Mouse (Mus musculus) lung, embryonic 14.5 days (tissue): ENCODE measurements around the gene Paqr9. TPM values are rescaled to one million over a fixed set of nuclear protein-coding genes. Genes with fewer than 3 reads are reported as not detected.
A peak's percentile ranks its signal among the peaks of the same experiment; 100 is the strongest.

Experiments used
- ATAC-seq: fragments of 200-750 bp; cut with Nextera tagmentation; 2 replicates; pipeline ENCODE4 v1.8.0; 2017; ENCODE audit warnings: mild to moderate bottlenecking, moderate TSS enrichment, moderate library complexity; ENCODE audit not compliant: insufficient read depth
- DNase-seq: peaks from one replicate; pipeline ENCODE4 v3.0.0-alpha.2; 2015
- H3K27ac ChIP-seq: fragments of 300-500 bp; sonication (generic); 2 replicates; pipeline ENCODE4 v1.5.1; 2014; ENCODE audit warnings: low read depth, mild to moderate bottlenecking, moderate library complexity
- H3K27me3 ChIP-seq: fragments of 300-500 bp; sonication (generic); 2 replicates; pipeline ENCODE4 v1.6.1; 2014; ENCODE audit warnings: low read length, control low read depth; ENCODE audit not compliant: insufficient read depth
- H3K36me3 ChIP-seq: fragments of 300-500 bp; sonication (generic); 2 replicates; pipeline ENCODE4 v1.6.1; 2014; ENCODE audit warnings: control low read depth; ENCODE audit not compliant: insufficient read depth
- H3K4me1 ChIP-seq: fragments of 300-500 bp; sonication (generic); 2 replicates; pipeline ENCODE4 v1.6.1; 2014; ENCODE audit warnings: antibody characterized with exemption, control low read depth; ENCODE audit not compliant: insufficient read depth
- H3K4me2 ChIP-seq: fragments of 300-500 bp; sonication (generic); 2 replicates; pipeline ENCODE4 v1.6.1; 2014; ENCODE audit warnings: mild to moderate bottlenecking
- H3K4me3 ChIP-seq: fragments of 300-500 bp; sonication (generic); 2 replicates; pipeline ENCODE4 v1.5.1; 2014; ENCODE audit warnings: low read depth, low read length
- H3K9ac ChIP-seq: fragments of 300-500 bp; sonication (generic); 2 replicates; pipeline ENCODE4 v1.6.1; 2014
- H3K9me3 ChIP-seq: fragments of 300-500 bp; sonication (generic); 2 replicates; pipeline ENCODE4 v1.6.1; 2016; ENCODE audit warnings: low read depth, low read length, control low read depth
- CTCF ChIP-seq: IDR thresholded peaks from 2 replicates; pipeline ENCODE4 v1.5.1; 2016; ENCODE audit warnings: antibody characterized with exemption, low read depth
- WGBS: fragments of 180-500 bp; shearing (Covaris S2); extraction: QIAGEN DNeasy Blood & Tissue Kit; methylation state at CpG from one replicate; pipeline ENCODE4 v1.1.7; 2014; 5-methylcytosine and 5-hydroxymethylcytosine counted together
- polyA plus RNA-seq: library from polyadenylated mRNA; unstranded; fragments of >200 nt; fragmentation: Nextera tagmentation; extraction: Ambion mirVana; gene quantifications from 2 replicates; pipeline ENCODE4 v1.2.1, GENCODE M21; 2014

Gene Paqr9
- polyA plus RNA-seq, 1 experiment from 2014 or later = not detected

DNA sequence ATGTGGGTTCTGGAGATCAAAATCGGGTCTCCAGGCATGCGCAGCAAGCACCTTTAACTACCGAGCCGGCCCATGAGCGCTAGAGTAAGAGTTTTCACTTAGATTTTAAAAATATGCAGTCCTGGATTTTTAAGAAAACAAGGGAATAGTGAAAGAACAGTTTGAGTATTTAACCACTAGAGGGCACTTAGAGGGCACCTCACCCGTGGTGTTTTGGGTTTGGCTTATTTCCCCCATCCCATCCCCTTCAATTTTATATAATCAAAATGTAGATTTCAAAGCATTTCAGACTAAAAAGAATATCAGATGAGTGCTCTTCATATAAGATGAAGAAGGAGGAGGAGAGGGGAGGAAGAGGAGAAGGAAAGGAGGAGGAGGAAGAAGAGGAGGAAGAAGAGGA, 25.6 kb upstream of the Paqr9 start:
- Histone ChIP-seq H3K9me3 (no peaks in the 10 kb centered on the region), H3K4me2 (no peak overlapping the region), H3K4me1 (no peaks in the 10 kb centered on the region), H3K4me3 (no peak overlapping the region), H3K36me3 (no peaks in the 10 kb centered on the region), H3K27me3 (no peaks in the 10 kb centered on the region), H3K27ac (no peak overlapping the region), H3K9ac (no peak overlapping the region)
- peak; percentile 62 for TF ChIP-seq CTCF
- peak; percentile 57 for DNase-seq
- WGBS = 32% methylated on average over 6 of the region's 6 CpGs
- ATAC-seq = no peak

- H3K4me2 ChIP-seq = no peak overlapping the region
- no peak overlapping the region for H3K4me3 ChIP-seq
- H3K4me1 ChIP-seq = no peaks in the 10 kb centered on the region
- TF ChIP-seq CTCF = no peak
- no peaks in the 10 kb centered on the region for H3K27me3 ChIP-seq
- 87% methylated on average over 2 of the region's 2 CpGs for WGBS
- no peak overlapping the region for H3K27ac ChIP-seq
- DNase-seq (no peak), ATAC-seq (no peak)
- no peak overlapping the region for H3K9ac ChIP-seq
- no peaks in the 10 kb centered on the region for H3K9me3 ChIP-seq
- H3K36me3 ChIP-seq = no peaks in the 10 kb centered on the region
Measured at GRCm38 (mm10) chr9:95539176-95539800, 20.2 kb upstream of the Paqr9 start.

GRCm38 (mm10) chr9:95540487-95540886, 19.0 kb upstream of the Paqr9 start:
- peak; percentile 17; the same call in 1 of the 2 replicates for ATAC-seq
- Histone ChIP-seq H3K9me3 (no peaks in the 10 kb centered on the region), H3K27me3 (no peaks in the 10 kb centered on the region), H3K4me2 (no peak overlapping the region), H3K4me1 (no peaks in the 10 kb centered on the region), H3K36me3 (no peaks in the 10 kb centered on the region), H3K9ac (no peak overlapping the region), H3K4me3 (no peak overlapping the region), H3K27ac (no peak overlapping the region)
- WGBS = 50% methylated on average over 4 of the region's 4 CpGs
- peak; percentile 64 for DNase-seq
- TF ChIP-seq CTCF = peak; percentile 71

DNA sequence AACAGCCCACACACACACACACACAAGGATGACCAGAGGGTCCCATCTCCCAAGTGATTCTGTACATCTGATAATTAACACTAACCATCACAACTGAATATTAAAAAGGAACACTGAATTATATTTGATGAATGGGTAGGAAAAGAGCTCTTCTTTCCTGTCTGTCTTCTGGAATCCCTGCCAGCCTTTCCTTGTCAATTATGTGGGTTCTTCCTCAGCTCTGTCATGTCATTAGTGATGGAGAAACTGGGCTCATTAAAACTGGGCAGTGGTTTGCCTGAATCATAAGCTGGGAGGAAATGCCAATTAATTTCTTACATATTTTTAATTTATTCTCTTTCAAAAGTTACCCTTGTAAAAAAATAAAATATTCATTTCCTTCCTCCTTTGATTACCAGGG, 18.2 kb upstream of the Paqr9 start:
- no peaks in the 10 kb centered on the region for H3K27me3 ChIP-seq
- H3K4me3 ChIP-seq = no peak overlapping the region
- H3K9ac ChIP-seq = no peak overlapping the region
- no peak overlapping the region for H3K4me2 ChIP-seq
- H3K4me1 ChIP-seq = no peaks in the 10 kb centered on the region
- ATAC-seq (no peak), DNase-seq (no peak)
- no peak for TF ChIP-seq CTCF
- no peak overlapping the region for H3K27ac ChIP-seq
- H3K9me3 ChIP-seq = no peaks in the 10 kb centered on the region
- H3K36me3 ChIP-seq = no peaks in the 10 kb centered on the region

DNA sequence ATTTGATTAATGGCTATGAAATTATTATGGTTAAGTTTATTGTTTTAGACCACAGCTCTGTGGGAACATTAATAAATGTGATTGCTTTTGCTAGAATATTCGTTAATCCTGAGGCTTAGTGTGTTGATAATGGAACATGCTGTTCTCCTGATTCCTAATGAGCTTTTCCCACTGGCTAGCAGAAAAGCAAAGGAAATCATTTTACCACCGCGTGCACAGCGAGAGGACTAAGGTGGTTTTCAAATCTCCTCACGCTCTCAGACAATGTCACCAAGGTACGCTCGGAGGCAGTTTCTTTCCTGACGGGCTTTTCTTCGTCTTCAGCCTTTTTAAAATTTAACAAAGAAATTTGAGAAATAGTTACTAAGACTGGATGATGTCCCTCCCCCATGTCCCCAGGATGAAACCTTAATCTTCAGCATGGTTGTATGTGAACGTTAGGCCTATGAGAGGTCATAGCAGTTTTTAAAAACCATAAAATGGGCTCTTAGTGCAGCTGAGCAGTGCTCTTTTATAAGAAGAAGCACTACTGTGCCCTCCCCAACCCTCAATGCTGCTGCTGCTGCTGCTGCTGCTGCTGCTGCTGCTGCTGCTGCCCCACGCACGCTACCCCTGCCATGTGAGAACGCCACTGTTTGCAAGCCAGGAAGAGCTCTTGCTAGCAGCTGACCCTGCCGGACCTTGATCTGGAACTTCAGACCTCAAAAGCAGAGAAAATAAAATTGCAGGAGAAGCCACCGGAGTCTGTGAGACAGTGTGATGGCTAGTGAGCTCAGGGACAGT, 17.6 kb upstream of the Paqr9 start:
- no peak for TF ChIP-seq CTCF
- H3K9ac ChIP-seq = no peak overlapping the region
- no peak for ATAC-seq

GRCm38 (mm10) chr9:95542475-95542874, 17.0 kb upstream of the Paqr9 start:
- TF ChIP-seq CTCF = no peak
- 77% methylated on average over 6 of the region's 6 CpGs for WGBS
- Histone ChIP-seq H3K27me3 (no peaks in the 10 kb centered on the region), H3K27ac (no peak overlapping the region), H3K4me2 (no peak overlapping the region), H3K9ac (no peak overlapping the region), H3K36me3 (no peaks in the 10 kb centered on the region), H3K4me1 (no peaks in the 10 kb centered on the region), H3K9me3 (no peaks in the 10 kb centered on the region), H3K4me3 (no peak overlapping the region)
- DNase-seq (no peak), ATAC-seq (no peak)

More for the DNA sequence above, 17.6 kb upstream of the Paqr9 start:
- WGBS = 75% methylated on average over 15 of the region's 15 CpGs
- H3K36me3 ChIP-seq = no peaks in the 10 kb centered on the region
- no peaks in the 10 kb centered on the region for H3K27me3 ChIP-seq
- no peaks in the 10 kb centered on the region for H3K4me1 ChIP-seq
- no peaks in the 10 kb centered on the region for H3K9me3 ChIP-seq
- no peak for DNase-seq
- no peak overlapping the region for H3K4me2 ChIP-seq
- H3K27ac ChIP-seq = no peak overlapping the region
- H3K4me3 ChIP-seq = no peak overlapping the region

DNA sequence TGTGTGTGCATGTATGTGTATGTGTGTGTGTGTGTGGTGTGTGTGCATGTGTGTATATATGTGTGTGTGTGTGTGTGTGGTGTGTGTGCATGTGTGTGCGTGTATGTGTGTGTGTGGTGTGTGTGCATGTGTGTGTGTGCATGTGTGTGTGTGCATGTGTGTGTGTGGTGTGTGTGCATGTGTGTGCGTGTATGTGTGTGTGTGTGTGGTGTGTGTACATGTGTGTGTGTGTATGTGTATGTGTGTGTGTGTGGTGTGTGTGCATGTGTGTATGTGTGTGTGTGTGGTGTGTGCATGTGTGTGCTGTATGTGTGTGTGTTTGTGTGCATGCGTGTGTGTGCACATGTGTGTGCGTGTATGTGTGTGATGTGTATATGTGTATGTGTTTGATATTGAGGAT, 14.9 kb upstream of the Paqr9 start:
- H3K27me3 ChIP-seq = 0 out of 2 replicates have a peak, but pooled peaks cover under 1% of the 10 kb centered on the region
- H3K4me2 ChIP-seq = no peak overlapping the region
- H3K36me3 ChIP-seq = no peaks in the 10 kb centered on the region
- H3K27ac ChIP-seq = no peak overlapping the region
- DNase-seq = no peak
- H3K4me3 ChIP-seq = no peak overlapping the region
- no peak for ATAC-seq
- H3K4me1 ChIP-seq = no peaks in the 10 kb centered on the region
- 94% methylated on average over 4 of the region's 4 CpGs for WGBS
- no peak overlapping the region for H3K9ac ChIP-seq
- no peaks in the 10 kb centered on the region for H3K9me3 ChIP-seq
- no peak for TF ChIP-seq CTCF
